Mouse (Mus musculus) embryo, embryonic 11 days (tissue): ENCODE results near the gene Pde6d.
"Not testable (repeated sequence)": the region's sequence is repeated elsewhere in the genome, so short reads cannot be mapped to it uniquely, and the experiment has no call there.

Experiments used
- DNase-seq: peaks from one replicate; pipeline ENCODE4 v3.0.0-alpha.2; 2015

Gene Pde6d

GRCm38 (mm10) chr1:86525499-86526115 is 56.8 kb downstream of the Pde6d start:
- peak; percentile 79 for DNase-seq

GRCm38 (mm10) chr1:86524619-86525498 is 57.6 kb downstream of the Pde6d start:
- peak; percentile 99 for DNase-seq

- no peak for DNase-seq
These were observed 58.4 kb downstream of the Pde6d start for GRCm38 (mm10) chr1:86523776-86524618.

DNA sequence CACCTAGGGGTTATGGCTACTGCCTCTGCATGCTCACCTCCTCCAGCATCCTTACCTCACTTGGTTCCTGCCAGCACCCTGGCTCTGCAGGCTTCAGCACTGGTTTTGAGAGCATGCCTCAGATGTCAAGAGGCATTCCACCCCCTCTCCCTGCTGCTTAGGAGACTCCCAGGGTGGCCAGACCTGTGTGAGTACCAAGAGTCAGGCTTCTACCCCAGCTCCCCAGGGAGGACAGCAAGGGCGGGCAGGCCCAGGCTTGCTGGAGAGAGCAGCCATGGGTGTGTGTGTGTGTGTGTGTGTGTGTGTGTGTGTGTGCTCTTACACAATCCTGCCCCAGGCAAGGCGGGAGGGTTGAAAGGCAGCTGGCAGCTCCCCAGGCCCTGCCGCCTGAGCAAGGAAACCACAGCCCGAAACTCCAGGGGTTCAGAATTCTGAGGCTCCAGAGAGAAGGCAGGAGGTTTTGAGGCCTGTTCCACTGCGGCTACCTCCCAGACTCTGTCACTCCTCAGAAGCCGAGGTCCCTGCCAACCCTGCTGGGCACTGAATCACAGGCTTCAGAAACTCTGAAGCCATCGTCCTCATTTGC is 60.0 kb downstream of the Pde6d start:
- DNase-seq = no peak

DNA sequence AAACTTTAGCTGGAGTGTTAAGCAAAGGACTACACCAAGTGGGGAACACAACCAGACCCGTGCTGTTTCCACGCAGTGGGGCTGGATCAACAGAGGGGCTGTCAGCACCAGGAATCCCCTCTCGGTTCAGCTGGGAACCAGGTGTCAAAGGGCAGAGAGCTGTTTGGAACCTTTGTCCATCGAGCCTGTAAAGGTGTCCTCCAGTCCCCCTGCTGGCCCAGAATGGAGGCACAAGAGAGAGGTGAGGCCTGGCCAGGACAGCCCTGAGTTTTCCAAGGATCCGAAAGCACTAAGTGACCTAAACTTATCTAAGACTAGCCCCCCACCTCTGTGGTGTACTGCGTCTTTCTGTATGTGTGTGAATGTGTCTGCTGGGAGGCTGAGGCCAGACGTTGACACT is 62.1 kb downstream of the Pde6d start:
- DNase-seq = peak; percentile 74

- no peak for DNase-seq
These were observed 65.4 kb downstream of the Pde6d start for GRCm38 (mm10) chr1:86517076-86517475.

- no peak for DNase-seq
These were observed 66.6 kb downstream of the Pde6d start for GRCm38 (mm10) chr1:86515715-86516410.

DNA sequence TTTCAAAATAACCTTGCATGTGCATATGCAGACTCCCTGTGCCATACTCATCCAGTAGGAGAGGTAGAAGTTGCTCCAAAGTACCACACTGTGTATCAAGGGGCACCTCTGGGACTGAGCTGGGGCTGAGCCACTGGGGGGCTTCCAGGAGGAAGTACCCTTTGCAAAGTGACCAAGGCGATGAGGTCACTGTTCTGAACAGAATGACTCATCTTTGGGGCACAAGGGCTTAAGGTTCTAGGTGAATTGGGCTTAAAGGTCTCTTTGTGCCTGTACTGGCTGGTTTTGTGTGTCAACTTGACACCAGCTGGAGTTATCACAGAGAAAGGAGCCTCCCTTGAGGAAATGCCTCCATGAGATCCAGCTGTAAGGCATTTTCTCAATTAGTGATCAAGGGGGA is 69.4 kb downstream of the Pde6d start:
- DNase-seq = not testable (repeated sequence)

GRCm38 (mm10) chr1:86512154-86512720 is 70.2 kb downstream of the Pde6d start:
- no peak for DNase-seq

GRCm38 (mm10) chr1:86510676-86511441 is 71.6 kb downstream of the Pde6d start:
- no peak for DNase-seq

GRCm38 (mm10) chr1:86510266-86510665 is 72.2 kb downstream of the Pde6d start:
- DNase-seq = no peak

- DNase-seq = peak; percentile 93
These were observed 73.0 kb downstream of the Pde6d start for GRCm38 (mm10) chr1:86509410-86509809.

GRCm38 (mm10) chr1:86507866-86508265 is 74.6 kb downstream of the Pde6d start:
- no peak for DNase-seq

GRCm38 (mm10) chr1:86506420-86506819 is 76.0 kb downstream of the Pde6d start:
- DNase-seq = no peak

GRCm38 (mm10) chr1:86505461-86505860 is 77.0 kb downstream of the Pde6d start:
- DNase-seq = peak; percentile 51

DNA sequence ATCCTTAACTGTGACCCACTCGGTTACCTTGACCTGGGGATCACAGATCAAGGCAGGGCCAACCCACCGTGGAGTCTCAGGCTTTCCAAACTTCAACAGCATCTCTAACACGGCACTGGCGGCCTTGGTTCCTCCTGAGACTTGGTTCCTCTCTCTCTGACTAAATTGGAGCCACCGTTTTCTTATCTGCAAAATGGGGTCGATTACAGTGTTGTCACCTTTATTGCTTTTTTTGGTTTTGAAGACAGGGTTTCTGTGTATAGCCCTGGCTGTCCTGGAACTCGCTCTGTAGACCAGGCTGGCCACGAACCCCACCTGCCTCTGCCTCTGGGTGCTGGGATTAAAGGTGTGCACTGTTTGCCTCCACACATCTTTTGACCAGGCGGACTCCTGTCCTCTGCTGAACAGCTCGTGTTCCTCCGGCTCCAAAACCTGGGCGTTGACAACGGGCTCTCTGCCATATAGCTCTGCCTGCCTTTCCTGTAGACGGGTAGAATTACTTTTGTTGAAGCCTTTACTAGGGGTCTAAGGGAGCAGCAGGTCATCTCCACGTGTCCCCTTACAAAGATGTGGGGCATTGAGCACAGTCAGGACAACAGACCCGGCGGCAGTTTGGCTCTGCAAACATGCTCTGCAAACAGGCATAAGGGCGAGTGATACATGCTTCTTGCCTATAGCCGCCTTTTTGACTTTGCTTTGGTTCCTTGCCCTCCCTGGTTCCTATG is 77.6 kb downstream of the Pde6d start:
- peak; percentile 46 for DNase-seq

DNA sequence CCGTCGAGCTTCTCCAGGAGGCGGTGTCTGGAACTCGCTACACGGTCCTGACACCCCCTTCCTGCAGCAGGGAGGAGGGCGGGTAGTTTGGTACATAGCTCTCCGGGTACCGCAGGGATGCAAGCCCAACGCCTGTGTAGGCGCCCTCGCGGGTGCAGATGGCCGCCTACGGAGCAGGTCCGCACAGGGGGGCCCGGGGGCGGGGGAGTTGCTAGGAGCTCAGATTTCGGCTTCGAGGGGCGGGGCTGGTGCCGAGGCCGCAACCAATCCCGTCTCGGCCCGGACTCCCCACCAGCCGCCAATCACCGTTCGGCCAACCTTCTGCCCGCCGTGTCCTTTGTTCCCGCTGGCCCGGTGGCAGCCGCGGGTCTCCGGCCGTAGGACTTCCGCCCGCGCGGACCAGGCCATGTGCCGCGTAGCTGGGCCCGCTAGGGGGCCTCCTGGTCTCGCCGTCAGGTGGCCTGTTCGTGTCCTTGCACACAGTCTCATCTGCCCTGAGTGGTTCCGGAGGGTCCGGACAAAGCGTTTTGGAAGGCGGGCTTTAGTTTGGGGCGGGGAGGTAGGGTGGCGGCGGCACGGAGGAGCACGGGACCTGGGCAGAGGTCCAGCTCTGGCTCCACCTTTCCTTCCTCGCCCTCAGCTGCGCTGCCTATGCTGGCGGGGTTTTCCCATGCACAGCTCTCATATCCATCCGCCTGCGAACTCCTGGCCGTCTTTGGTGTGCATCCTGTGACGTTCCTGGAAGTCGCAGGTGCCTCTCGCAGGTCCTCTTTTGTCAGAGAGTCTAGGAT is 78.3 kb downstream of the Pde6d start:
- DNase-seq = peak; percentile 98

GRCm38 (mm10) chr1:86503165-86503747 is 79.2 kb downstream of the Pde6d start:
- DNase-seq = peak; percentile 84
